In genomic region chr13:114071439-114071838, GRCm38 (mm10) we compare ENCODE assay signal across 25 mouse cellular contexts.
"Had no signal": no experiment of that assay in that cellular context is flagged by ENCODE, and none has a peak within 500 bp of the region (broad histone marks: within the 10 kb centered on the region; RNA-seq: fewer than 3 reads in every experiment).

No protein-coding gene starts in this region.

- H3K27me3 ChIP-seq: heart, embryonic 13.5 days; heart, embryonic 15.5 days; hindbrain, embryonic 13.5 days; hindbrain, embryonic 15.5 days; kidney, embryonic 15.5 days; limb, embryonic 13.5 days; limb, embryonic 15.5 days; liver, embryonic 12.5 days had no signal

- H3K4me3 ChIP-seq: gastrocnemius, adult 2 months; heart, adult 2 months; heart, embryonic 13.5 days; heart, embryonic 15.5 days; hindbrain, embryonic 13.5 days; hindbrain, embryonic 15.5 days; kidney, embryonic 15.5 days; limb, embryonic 13.5 days; limb, embryonic 15.5 days; liver, embryonic 12.5 days had no signal

- H3K9ac ChIP-seq: heart, embryonic 13.5 days; heart, embryonic 15.5 days; hindbrain, embryonic 13.5 days; hindbrain, embryonic 15.5 days; kidney, embryonic 15.5 days; limb, embryonic 13.5 days; limb, embryonic 15.5 days; liver, embryonic 12.5 days had no signal

- H3K36me3 ChIP-seq: heart, embryonic 15.5 days; hindbrain, embryonic 13.5 days; hindbrain, embryonic 15.5 days; kidney, embryonic 15.5 days; limb, embryonic 13.5 days; limb, embryonic 15.5 days; liver, embryonic 12.5 days had no signal

- H3K27ac ChIP-seq: gastrocnemius, adult 2 months; heart, adult 2 months; heart, embryonic 13.5 days; heart, embryonic 15.5 days; hindbrain, embryonic 13.5 days; hindbrain, embryonic 15.5 days; hindbrain, postnatal 0 days; kidney, embryonic 15.5 days; kidney, postnatal 0 days; limb, embryonic 13.5 days; limb, embryonic 15.5 days; liver, embryonic 12.5 days had no signal

- DNase-seq: gastrocnemius, adult 2 months; gastrocnemius, postnatal 10 days; gastrocnemius, postnatal 25 days; heart, adult 2 months; heart, postnatal 14 days; heart, postnatal 36 days; kidney, adult 11 months; kidney, adult 2 months; kidney, adult 9 months; kidney, postnatal 14 days; kidney, postnatal 36 days; layer of hippocampus, adult 9-11 months; layer of hippocampus, postnatal 36 days; left cerebral cortex, postnatal 4 days had no signal

- ATAC-seq: hindbrain, postnatal 0 days; intestine, embryonic 16.5 days; liver, embryonic 12.5 days had no signal

- H3K4me1 ChIP-seq: heart, embryonic 13.5 days; heart, embryonic 15.5 days; hindbrain, embryonic 13.5 days; hindbrain, embryonic 15.5 days; limb, embryonic 13.5 days; limb, embryonic 15.5 days; liver, embryonic 12.5 days had no signal

- H3K4me2 ChIP-seq: heart, embryonic 13.5 days; heart, embryonic 15.5 days; hindbrain, embryonic 13.5 days; hindbrain, embryonic 15.5 days; kidney, embryonic 15.5 days; limb, embryonic 13.5 days; limb, embryonic 15.5 days; liver, embryonic 12.5 days had no signal

- H3K9me3 ChIP-seq: heart, embryonic 13.5 days; heart, embryonic 15.5 days; hindbrain, embryonic 13.5 days; hindbrain, embryonic 15.5 days; kidney, embryonic 15.5 days; limb, embryonic 13.5 days; limb, embryonic 15.5 days; liver, embryonic 12.5 days had no signal
